Mouse (Mus musculus): ENCODE measurements around the gene Eprs. TPM values are rescaled to one million over a fixed set of nuclear protein-coding genes. Genes with fewer than 3 reads are reported as not detected.

Eprs gene
- polyA plus RNA-seq, 1 experiment from 2014 or later = 96.4 TPM

DNA sequence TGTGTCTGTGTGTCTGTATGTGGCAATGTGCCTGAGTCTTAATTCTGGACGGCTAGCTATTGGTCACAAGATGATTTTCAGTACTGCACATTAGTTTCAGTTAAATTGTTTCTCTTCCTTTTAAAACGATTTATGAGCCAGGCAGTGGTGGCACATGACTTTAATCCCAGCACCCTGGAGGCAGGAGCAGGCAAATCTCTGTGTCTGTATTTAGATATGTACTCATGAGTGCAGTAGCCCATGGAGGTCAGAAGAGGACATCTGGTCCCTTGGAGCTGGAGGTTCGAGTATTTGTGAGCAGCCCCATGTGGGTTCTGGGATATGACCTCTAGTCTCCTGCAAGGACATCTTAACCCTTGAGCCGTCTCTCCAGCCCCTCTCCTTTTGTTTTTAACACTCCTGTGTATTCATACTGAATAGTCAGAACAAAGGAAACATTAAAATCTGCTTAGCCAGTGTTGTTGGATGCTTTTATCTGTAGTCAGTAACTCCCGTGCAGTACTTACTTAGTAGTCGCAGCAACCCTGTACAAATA lies 27.5 kb upstream of the Eprs start:
- Histone ChIP-seq H3K27ac (no peak overlapping the region), H3K4me3 (no peak overlapping the region), H3K36me3 (peaks cover 2% of the 10 kb centered on the region; the same call in 1 of the 2 replicates), H3K4me1 (replicated peaks) (peaks cover 30% of the 10 kb centered on the region), H3K9ac (no peak overlapping the region), H3K27me3 (no peaks in the 10 kb centered on the region), H3K9me3 (replicated peaks) (no peaks in the 10 kb centered on the region), H3K4me2 (no peak overlapping the region)
- WGBS = 66% methylated on average over 6 of the region's 6 CpGs
- ATAC-seq (replicated peaks; ENCODE audit: insufficient number of reproducible peaks, insufficient read depth, low FRiP score, low read depth) = no peak

DNA sequence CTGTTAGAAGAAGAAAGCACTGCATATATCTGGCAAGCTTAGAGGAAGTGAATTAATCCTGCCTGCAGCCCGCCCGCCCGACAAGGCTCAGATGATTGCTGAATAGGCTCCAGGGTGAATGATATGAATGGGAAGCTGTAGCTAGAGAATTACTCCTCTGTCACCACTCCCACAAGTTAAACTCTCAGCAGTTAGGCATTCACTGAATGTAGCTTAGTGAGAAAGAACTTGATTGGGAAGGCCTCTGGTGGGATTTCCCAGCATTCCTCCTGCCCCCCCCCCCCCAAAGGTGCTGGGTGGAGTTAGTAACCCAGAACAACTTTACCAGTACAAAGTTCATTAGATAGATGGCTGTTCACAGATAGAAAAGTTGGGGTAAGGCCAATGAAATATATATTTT lies 26.3 kb upstream of the Eprs start:
- no peak overlapping the region for H3K4me3 ChIP-seq
- WGBS = 29% methylated on average over 3 of the region's 3 CpGs
- H3K9ac ChIP-seq = no peak overlapping the region
- ATAC-seq (replicated peaks; ENCODE audit: insufficient number of reproducible peaks, insufficient read depth, low FRiP score, low read depth) = no peak
- H3K27me3 ChIP-seq = no peaks in the 10 kb centered on the region
- peaks cover 7% of the 10 kb centered on the region; the same call in 1 of the 2 replicates for H3K36me3 ChIP-seq
- H3K4me2 ChIP-seq = no peak overlapping the region
- H3K9me3 ChIP-seq (replicated peaks) = no peaks in the 10 kb centered on the region
- H3K27ac ChIP-seq = no peak overlapping the region
- H3K4me1 ChIP-seq (replicated peaks) = peaks cover 30% of the 10 kb centered on the region

DNA sequence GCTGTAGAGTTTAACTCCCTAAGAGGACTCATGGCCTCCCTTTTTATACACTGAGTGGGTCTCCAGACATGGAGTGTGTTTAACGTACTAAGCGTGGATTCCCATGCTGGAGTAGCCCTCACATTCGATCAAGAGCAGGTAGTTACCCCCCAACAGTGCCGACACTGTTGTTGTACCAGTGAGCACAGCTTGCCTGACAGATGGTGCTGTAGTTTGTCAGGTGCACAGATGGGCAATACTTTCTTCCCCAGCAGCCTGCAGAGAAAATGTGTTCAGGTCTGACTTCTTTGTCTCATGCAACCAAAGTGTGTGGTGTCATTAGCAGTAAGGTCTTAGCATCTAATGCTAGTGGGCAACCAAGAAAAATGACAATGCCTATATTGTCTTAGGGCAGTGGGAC lies 20.4 kb upstream of the Eprs start:
- Histone ChIP-seq H3K4me2 (no peak overlapping the region), H3K27me3 (no peaks in the 10 kb centered on the region), H3K9me3 (replicated peaks) (no peaks in the 10 kb centered on the region), H3K9ac (no peak overlapping the region), H3K4me1 (replicated peaks) (peaks cover 3% of the 10 kb centered on the region; the same call in 1 of the 2 replicates), H3K4me3 (no peak overlapping the region), H3K27ac (no peak overlapping the region), H3K36me3 (peaks cover 43% of the 10 kb centered on the region)
- ATAC-seq (replicated peaks; ENCODE audit: insufficient number of reproducible peaks, insufficient read depth, low FRiP score, low read depth) = no peak
- WGBS = 93% methylated on average over 4 of the region's 4 CpGs

DNA sequence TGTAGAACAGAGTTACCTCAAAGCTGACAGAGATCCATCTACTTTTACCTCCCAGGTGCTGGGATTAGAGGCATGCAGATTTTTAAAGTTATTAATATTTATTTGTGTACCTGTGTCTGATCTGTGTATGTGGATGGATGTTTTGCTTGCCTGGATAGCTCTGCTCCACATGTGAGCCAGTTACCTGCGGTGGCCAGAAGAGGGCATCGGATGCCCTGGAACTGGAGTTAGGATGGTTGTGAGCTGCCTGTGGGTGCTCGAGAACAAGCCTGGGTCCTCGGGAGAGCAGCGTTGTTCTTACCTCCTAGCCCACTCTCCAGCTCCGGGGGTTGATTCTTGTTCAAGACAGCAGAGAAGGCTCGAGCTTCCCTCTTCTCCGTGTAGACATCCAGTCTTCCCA lies 19.4 kb upstream of the Eprs start:
- WGBS = 86% methylated on average over 8 of the region's 8 CpGs
- no peak overlapping the region for H3K4me2 ChIP-seq
- H3K4me3 ChIP-seq = no peak overlapping the region
- H3K9me3 ChIP-seq (replicated peaks) = no peaks in the 10 kb centered on the region
- no peak for ATAC-seq (replicated peaks; ENCODE audit: insufficient number of reproducible peaks, insufficient read depth, low FRiP score, low read depth)
- H3K4me1 ChIP-seq (replicated peaks) = no peaks in the 10 kb centered on the region
- H3K27ac ChIP-seq = no peak overlapping the region
- no peak overlapping the region for H3K9ac ChIP-seq
- H3K36me3 ChIP-seq = peaks cover 52% of the 10 kb centered on the region
- no peaks in the 10 kb centered on the region for H3K27me3 ChIP-seq

DNA sequence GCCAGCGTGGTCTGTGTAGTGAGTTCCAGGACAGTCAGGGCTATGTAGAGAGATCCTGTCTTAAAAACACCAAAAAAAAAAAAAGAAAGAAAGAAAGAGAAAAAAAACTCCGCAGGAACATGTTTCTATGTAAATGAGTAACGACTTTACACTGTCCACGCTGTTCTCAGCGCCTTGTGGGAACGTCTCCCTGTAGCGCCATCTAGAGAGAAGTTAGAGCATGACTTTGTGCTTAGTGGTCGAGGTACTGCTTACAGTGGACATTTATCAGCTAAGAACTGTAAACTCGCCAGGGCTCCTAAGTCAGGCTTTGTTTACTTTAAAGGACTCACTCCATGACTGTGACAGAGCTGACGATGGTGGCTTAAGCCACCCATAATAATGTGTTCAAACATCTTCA lies 16.7 kb upstream of the Eprs start:
- 75% methylated on average over 10 of the region's 10 CpGs for WGBS
- Histone ChIP-seq H3K4me1 (replicated peaks) (no peaks in the 10 kb centered on the region), H3K36me3 (peaks cover 72% of the 10 kb centered on the region), H3K9ac (no peak overlapping the region), H3K4me2 (no peak overlapping the region), H3K27me3 (no peaks in the 10 kb centered on the region), H3K27ac (no peak overlapping the region), H3K9me3 (replicated peaks) (no peaks in the 10 kb centered on the region), H3K4me3 (no peak overlapping the region)
- ATAC-seq (replicated peaks; ENCODE audit: insufficient number of reproducible peaks, insufficient read depth, low FRiP score, low read depth) = no peak

DNA sequence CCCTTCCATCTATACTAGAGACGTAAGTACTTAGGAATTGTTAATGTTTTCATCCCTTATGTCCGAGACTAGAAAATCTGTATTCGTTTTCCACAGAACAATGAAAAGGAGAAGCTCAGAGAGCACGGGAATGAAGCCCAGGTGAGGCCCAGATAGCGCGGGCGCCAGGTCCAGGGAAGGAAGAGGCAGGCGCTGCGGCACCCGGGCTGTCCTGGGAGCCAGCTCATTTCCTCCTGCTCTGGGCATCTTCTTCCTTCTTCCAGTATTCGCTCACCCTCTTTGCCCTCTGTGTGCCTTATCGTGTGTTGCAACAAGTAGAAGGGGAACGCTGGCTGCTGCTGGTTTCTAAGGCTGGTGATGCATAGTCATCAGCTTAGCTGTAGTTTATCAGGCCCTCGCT lies 13.1 kb upstream of the Eprs start:
- Histone ChIP-seq H3K9ac (no peak overlapping the region), H3K4me1 (replicated peaks) (no peaks in the 10 kb centered on the region), H3K4me2 (no peak overlapping the region), H3K27me3 (no peaks in the 10 kb centered on the region), H3K36me3 (peaks cover 65% of the 10 kb centered on the region), H3K9me3 (replicated peaks) (no peaks in the 10 kb centered on the region), H3K4me3 (no peak overlapping the region), H3K27ac (no peak overlapping the region)
- no peak for ATAC-seq (replicated peaks; ENCODE audit: insufficient number of reproducible peaks, insufficient read depth, low FRiP score, low read depth)
- 90% methylated on average over 14 of the region's 14 CpGs for WGBS

DNA sequence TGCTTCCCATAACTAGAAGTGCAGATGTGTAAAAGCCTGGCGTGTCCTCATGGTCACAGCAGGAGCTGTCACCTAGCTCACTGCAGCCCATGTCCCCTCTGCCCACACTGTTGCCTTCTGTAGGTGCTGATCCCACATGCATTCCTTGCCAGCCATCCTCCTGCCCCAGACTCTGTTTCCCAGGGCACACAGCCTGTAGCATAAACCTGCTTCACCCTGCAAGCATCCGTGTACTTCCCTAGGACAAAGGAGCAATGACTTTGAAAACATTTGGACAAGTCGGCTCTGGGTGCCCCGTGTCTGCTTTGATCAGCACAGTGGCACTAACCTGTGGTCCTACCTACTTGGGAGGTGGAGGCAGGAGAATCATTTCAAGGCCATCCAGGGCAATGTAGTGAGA lies 12.2 kb upstream of the Eprs start:
- H3K4me3 ChIP-seq = no peak overlapping the region
- ATAC-seq (replicated peaks; ENCODE audit: insufficient number of reproducible peaks, insufficient read depth, low FRiP score, low read depth) = no peak
- no peak overlapping the region for H3K27ac ChIP-seq
- H3K27me3 ChIP-seq = no peaks in the 10 kb centered on the region
- H3K9ac ChIP-seq = no peak overlapping the region
- H3K4me2 ChIP-seq = no peak overlapping the region
- 88% methylated on average over 4 of the region's 4 CpGs for WGBS
- no peaks in the 10 kb centered on the region for H3K9me3 ChIP-seq (replicated peaks)
- peaks cover 61% of the 10 kb centered on the region for H3K36me3 ChIP-seq
- no peaks in the 10 kb centered on the region for H3K4me1 ChIP-seq (replicated peaks)

DNA sequence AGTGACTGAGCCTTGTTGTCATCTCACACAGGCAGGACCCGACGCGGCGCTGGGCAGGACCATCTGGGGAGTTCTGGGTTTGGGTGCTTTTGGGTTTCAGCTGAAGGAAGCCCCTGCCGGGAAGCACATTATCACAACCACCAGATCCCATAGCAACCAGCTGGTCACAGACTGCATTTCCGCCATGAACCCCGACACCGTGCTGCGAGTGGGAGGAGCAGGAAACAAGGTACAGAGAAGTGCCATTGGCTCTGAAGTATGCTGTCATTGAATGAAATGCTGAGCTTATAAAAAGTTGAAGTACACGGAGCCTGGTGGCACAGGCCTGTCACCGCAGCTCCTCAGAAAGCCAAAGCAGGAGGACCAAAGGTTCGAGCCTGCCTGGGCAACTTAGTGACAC lies 10.7 kb upstream of the Eprs start:
- Histone ChIP-seq H3K4me2 (no peak overlapping the region), H3K27me3 (no peaks in the 10 kb centered on the region), H3K36me3 (peaks cover 57% of the 10 kb centered on the region), H3K27ac (no peak overlapping the region), H3K4me1 (replicated peaks) (no peaks in the 10 kb centered on the region), H3K9me3 (replicated peaks) (no peaks in the 10 kb centered on the region), H3K4me3 (no peak overlapping the region), H3K9ac (no peak overlapping the region)
- 86% methylated on average over 12 of the region's 12 CpGs for WGBS
- no peak for ATAC-seq (replicated peaks; ENCODE audit: insufficient number of reproducible peaks, insufficient read depth, low FRiP score, low read depth)

DNA sequence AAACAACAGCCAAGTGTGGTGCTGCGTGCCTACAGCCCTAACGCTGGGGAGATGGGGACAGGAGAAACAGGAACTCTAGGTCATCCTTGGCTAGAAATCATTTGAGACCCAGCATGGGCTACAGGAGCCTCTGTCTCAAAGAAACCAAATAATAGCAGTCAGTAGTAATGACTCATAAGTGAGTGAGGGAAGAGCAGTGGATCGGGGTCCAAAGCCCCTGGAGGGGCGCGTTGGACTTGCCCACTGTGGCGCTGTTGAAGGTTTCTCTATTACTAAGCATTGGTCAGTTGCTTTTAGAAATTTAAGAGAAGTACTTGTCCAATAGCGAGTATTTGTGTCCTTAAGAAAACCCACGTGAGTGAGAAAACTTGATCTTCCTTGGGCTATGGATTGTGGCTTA lies 9.5 kb upstream of the Eprs start:
- H3K4me3 ChIP-seq = no peak overlapping the region
- H3K27ac ChIP-seq = no peak overlapping the region
- no peak for ATAC-seq (replicated peaks; ENCODE audit: insufficient number of reproducible peaks, insufficient read depth, low FRiP score, low read depth)
- no peak overlapping the region for H3K9ac ChIP-seq
- 92% methylated on average over 8 of the region's 8 CpGs for WGBS
- no peaks in the 10 kb centered on the region for H3K4me1 ChIP-seq (replicated peaks)
- H3K9me3 ChIP-seq (replicated peaks) = no peaks in the 10 kb centered on the region
- H3K4me2 ChIP-seq = no peak overlapping the region
- H3K36me3 ChIP-seq = peaks cover 55% of the 10 kb centered on the region
- no peaks in the 10 kb centered on the region for H3K27me3 ChIP-seq

DNA sequence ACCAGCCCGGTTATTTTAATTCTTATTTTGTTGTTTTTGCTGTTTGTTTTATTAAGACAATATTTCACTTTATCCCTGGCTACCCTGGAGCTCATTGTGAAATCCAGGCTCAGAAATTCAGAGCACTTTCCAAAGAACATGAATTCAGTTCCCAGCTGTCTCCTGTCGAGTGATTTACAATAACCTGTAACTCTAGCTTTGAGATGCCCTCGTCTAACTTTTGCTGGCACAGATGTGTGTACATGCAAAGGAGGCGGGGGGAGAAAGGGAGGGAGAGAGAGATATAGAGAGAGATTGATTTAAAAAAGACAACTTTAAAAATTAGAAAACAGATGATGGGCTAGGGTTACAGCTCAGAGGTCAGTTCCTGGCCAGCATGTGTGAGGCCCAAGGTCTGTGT lies 8.1 kb upstream of the Eprs start:
- no peak overlapping the region for H3K27ac ChIP-seq
- WGBS = 84% methylated on average over 4 of the region's 4 CpGs
- H3K9me3 ChIP-seq (replicated peaks) = no peaks in the 10 kb centered on the region
- no peak for ATAC-seq (replicated peaks; ENCODE audit: insufficient number of reproducible peaks, insufficient read depth, low FRiP score, low read depth)
- H3K4me3 ChIP-seq = no peak overlapping the region
- peaks cover 48% of the 10 kb centered on the region for H3K36me3 ChIP-seq
- no peaks in the 10 kb centered on the region for H3K4me1 ChIP-seq (replicated peaks)
- no peaks in the 10 kb centered on the region for H3K27me3 ChIP-seq
- H3K9ac ChIP-seq = no peak overlapping the region
- no peak overlapping the region for H3K4me2 ChIP-seq

DNA sequence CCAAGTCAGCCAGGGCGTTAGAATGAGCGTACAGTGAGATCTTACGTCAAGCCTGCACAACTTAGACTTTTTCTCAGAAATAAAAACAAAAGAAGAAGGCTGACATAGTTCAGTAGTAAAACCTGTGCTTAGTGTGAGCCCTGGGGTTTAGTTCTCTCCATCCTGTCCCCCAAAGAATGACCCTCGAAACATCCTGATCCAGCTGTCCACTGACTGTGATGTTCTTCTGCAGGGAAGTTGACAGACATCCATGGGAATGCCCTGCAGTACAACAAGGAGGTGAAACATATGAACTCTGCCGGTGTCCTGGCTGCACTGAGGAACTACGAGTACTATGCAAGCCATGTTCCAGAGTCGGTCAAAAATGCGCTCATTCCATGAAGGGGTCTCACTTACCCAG lies 6.6 kb upstream of the Eprs start:
- H3K36me3 ChIP-seq = peaks cover 34% of the 10 kb centered on the region
- 90% methylated on average over 8 of the region's 8 CpGs for WGBS
- ATAC-seq (replicated peaks; ENCODE audit: insufficient number of reproducible peaks, insufficient read depth, low FRiP score, low read depth) = no peak

DNA sequence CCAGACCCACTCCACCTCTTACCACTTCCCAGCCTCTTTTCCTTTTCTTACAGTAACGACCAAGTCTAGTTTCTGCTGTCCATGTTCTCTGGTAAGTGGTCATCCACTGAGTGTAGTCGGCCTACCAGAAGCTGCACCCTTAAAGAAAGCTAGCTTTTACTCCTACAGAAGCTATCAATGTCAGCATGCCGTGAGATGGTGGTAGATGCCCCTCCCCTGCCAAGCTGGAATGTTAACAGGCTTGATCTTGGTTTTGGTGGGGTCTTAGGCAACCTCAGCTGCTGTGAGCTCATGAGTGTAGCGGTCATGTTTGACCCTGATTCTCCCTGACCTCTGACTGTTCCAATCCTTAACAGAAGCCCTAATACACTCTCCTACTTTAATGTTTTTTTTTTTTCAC lies 4.6 kb upstream of the Eprs start:
- Histone ChIP-seq H3K27ac (no peak overlapping the region), H3K36me3 (peaks cover 22% of the 10 kb centered on the region), H3K27me3 (no peaks in the 10 kb centered on the region), H3K9me3 (replicated peaks) (no peaks in the 10 kb centered on the region), H3K4me2 (no peak overlapping the region), H3K4me1 (replicated peaks) (peaks cover 4% of the 10 kb centered on the region), H3K4me3 (no peak overlapping the region), H3K9ac (no peak overlapping the region)
- WGBS = 82% methylated on average over 4 of the region's 4 CpGs
- no peak for ATAC-seq (replicated peaks; ENCODE audit: insufficient number of reproducible peaks, insufficient read depth, low FRiP score, low read depth)

More for the DNA sequence above, 6.6 kb upstream of the Eprs start:
- Histone ChIP-seq H3K9me3 (replicated peaks) (no peaks in the 10 kb centered on the region), H3K4me1 (replicated peaks) (no peaks in the 10 kb centered on the region), H3K4me2 (no peak overlapping the region), H3K9ac (no peak overlapping the region), H3K27me3 (no peaks in the 10 kb centered on the region), H3K4me3 (no peak overlapping the region), H3K27ac (no peak overlapping the region)
